Mouse (Mus musculus) neural tube, embryonic 12.5 days (tissue): ENCODE results near the gene Rpl3. TPM values are rescaled to one million over a fixed set of nuclear protein-coding genes. Genes with fewer than 3 reads are reported as not detected.

ENCODE experiments used
- ATAC-seq: fragments of 200-750 bp; cut with Nextera tagmentation; 2 replicates; pipeline ENCODE4 v1.8.0; 2017; ENCODE audit warnings: low read depth, mild to moderate bottlenecking, moderate TSS enrichment, moderate library complexity; ENCODE audit not compliant: low FRiP score
- H3K27ac ChIP-seq: fragments of 300-500 bp; sonication (generic); 2 replicates; pipeline ENCODE4 v1.5.1; 2016
- H3K27me3 ChIP-seq: fragments of 300-500 bp; sonication (generic); replicated peaks from 2 replicates; pipeline ENCODE4 v1.6.1; 2016; ENCODE audit warnings: mild to moderate bottlenecking
- H3K36me3 ChIP-seq: fragments of 300-500 bp; sonication (generic); 2 replicates; pipeline ENCODE4 v1.6.1; 2016; ENCODE audit warnings: mild to moderate bottlenecking
- H3K4me1 ChIP-seq: fragments of 300-500 bp; sonication (generic); 2 replicates; pipeline ENCODE4 v1.6.1; 2016
- H3K4me2 ChIP-seq: fragments of 300-500 bp; sonication (generic); replicated peaks from 2 replicates; pipeline ENCODE4 v1.6.1; 2016; ENCODE audit warnings: mild to moderate bottlenecking
- H3K4me3 ChIP-seq: fragments of 300-500 bp; sonication (generic); 2 replicates; pipeline ENCODE4 v1.5.1; 2016
- H3K9ac ChIP-seq: fragments of 300-500 bp; sonication (generic); 2 replicates; pipeline ENCODE4 v1.6.1; 2016; ENCODE audit warnings: mild to moderate bottlenecking
- H3K9me3 ChIP-seq: fragments of 300-500 bp; sonication (generic); 2 replicates; pipeline ENCODE4 v1.6.1; 2016; ENCODE audit warnings: mild to moderate bottlenecking
- WGBS: fragments of 180-500 bp; shearing (Covaris S2); methylation state at CpG from one replicate; pipeline ENCODE4 v1.1.7; 2016; 5-methylcytosine and 5-hydroxymethylcytosine counted together
- polyA plus RNA-seq: library from polyadenylated mRNA; unstranded; fragments of >200 nt; fragmentation: Nextera tagmentation; extraction: Ambion mirVana; gene quantifications from 2 replicates; pipeline ENCODE4 v1.2.1, GENCODE M21; 2016

Rpl3 gene
- polyA plus RNA-seq, 1 experiment from 2014 or later, result 670 TPM

GRCm38 (mm10) chr15:80081801-80082546 lies 9.7 kb downstream of the Rpl3 start:
- H3K27me3 ChIP-seq, result no peaks in the 10 kb centered on the region
- H3K4me1 ChIP-seq, result peaks cover 20% of the 10 kb centered on the region
- peak overlapping the region; percentile 63 for H3K4me3 ChIP-seq
- H3K9ac ChIP-seq, result peak overlapping the region; percentile 89
- H3K27ac ChIP-seq, result no peak overlapping the region
- ATAC-seq, result no peak
- no peaks in the 10 kb centered on the region for H3K9me3 ChIP-seq
- peaks cover 50% of the 10 kb centered on the region for H3K36me3 ChIP-seq
- 6% methylated on average over 11 of the region's 11 CpGs for WGBS
- peak overlapping the region; percentile 75 for H3K4me2 ChIP-seq

DNA sequence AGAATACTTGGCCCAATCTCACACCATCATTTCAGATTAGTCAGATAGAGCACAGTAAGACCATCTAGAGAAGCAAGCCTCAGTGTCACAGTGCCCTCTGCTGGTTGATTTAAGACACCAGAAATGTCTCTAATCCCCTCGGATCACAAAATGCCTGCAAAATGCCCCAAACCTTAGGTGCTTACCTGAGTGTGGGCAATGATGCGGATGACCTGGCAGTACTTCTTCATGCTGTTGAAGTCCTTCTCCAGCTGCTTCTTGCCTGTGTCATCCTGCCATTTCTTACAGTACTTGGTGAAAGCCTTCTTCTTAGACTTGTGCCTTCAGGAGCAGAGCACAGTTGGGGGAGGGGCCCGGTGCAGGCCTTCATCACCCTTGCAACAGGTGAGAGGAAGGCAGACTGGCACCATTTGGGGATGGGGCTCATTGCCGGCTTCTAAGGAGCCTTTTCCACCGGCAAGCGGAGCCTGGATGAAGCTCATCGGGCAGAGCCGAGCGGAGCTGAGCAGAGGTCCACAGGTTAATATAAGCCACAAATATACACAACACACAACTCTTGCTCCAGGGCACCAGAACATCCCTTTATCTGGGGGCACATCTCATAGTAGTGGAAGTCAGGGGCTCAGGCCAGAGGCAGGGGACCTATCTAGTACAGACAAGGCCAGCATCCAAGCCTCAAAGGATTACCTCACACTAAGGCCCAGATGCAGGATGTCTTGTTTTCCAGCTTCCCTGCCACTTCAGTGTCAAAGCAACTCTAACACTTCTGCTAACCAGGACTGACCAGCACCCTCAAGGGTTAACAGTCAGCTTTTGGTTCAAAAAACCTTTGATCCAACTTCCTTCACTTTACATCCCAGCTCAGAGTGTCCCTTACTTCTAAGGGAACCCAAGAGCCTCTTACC lies 10.7 kb downstream of the Rpl3 start:
- H3K27ac ChIP-seq, result no peak overlapping the region
- no peaks in the 10 kb centered on the region for H3K27me3 ChIP-seq
- 67% methylated on average over 9 of the region's 9 CpGs for WGBS
- H3K4me3 ChIP-seq, result peak overlapping the region; percentile 18
- H3K36me3 ChIP-seq, result peaks cover 57% of the 10 kb centered on the region
- peak overlapping the region; percentile 89 for H3K9ac ChIP-seq
- peak overlapping the region; percentile 75 for H3K4me2 ChIP-seq
- ATAC-seq, result no peak
- H3K9me3 ChIP-seq, result no peaks in the 10 kb centered on the region
- peaks cover 20% of the 10 kb centered on the region for H3K4me1 ChIP-seq

DNA sequence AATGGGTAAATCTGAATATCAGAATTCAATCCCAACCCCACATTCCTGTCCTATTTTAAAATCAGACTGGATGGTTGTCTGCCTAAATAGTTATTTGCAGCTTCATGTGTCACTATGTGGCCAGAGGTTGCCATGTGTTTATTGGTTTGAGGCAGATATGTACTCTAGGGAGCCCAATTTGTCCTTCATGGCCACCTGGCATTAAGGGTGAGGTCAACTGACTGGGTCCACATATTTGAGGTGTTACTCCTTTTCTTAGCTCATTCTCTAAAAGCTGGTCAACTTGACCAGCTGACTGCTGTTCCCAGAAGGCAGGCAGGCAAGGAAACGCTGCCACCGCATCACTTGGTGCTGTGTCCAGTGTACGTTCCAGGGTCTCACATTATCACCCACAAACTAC lies 11.7 kb downstream of the Rpl3 start:
- no peak overlapping the region for H3K4me3 ChIP-seq
- H3K4me2 ChIP-seq, result no peak overlapping the region
- 87% methylated on average over 3 of the region's 3 CpGs for WGBS
- peaks cover 20% of the 10 kb centered on the region for H3K4me1 ChIP-seq
- no peaks in the 10 kb centered on the region for H3K9me3 ChIP-seq
- ATAC-seq, result no peak
- peaks cover 57% of the 10 kb centered on the region for H3K36me3 ChIP-seq
- H3K9ac ChIP-seq, result no peak overlapping the region
- no peaks in the 10 kb centered on the region for H3K27me3 ChIP-seq
- no peak overlapping the region for H3K27ac ChIP-seq

DNA sequence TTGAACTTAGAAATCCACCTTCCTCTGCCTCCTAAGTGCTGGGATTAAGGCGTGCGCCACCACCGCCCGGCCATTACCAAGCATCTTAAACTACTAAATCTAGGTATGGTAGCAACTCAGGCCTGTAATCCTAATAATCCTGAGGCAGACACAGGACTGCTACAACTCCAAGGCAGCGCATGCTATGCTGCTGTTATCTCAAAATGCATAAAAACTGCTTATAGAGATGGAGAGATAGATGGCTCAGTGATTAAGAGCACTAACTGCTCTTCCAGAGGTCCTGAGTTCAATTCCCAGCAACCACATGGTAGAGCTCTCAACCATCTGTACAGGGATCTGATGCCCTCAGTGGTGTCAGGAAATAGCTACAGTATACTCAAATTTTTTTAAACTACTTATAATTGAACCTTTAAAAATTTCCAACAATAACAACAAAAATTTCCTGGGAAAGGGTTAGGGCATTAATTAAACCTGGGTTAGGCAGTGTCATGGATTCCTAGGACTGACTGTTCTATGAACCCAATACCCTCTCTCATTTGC lies 12.5 kb downstream of the Rpl3 start:
- H3K27me3 ChIP-seq, result no peaks in the 10 kb centered on the region
- H3K9ac ChIP-seq, result no peak overlapping the region
- no peaks in the 10 kb centered on the region for H3K9me3 ChIP-seq
- H3K36me3 ChIP-seq, result peaks cover 57% of the 10 kb centered on the region
- no peak overlapping the region for H3K4me2 ChIP-seq
- no peak overlapping the region for H3K27ac ChIP-seq
- peaks cover 20% of the 10 kb centered on the region for H3K4me1 ChIP-seq
- 95% methylated on average over 5 of the region's 5 CpGs for WGBS
- no peak for ATAC-seq
- no peak overlapping the region for H3K4me3 ChIP-seq

DNA sequence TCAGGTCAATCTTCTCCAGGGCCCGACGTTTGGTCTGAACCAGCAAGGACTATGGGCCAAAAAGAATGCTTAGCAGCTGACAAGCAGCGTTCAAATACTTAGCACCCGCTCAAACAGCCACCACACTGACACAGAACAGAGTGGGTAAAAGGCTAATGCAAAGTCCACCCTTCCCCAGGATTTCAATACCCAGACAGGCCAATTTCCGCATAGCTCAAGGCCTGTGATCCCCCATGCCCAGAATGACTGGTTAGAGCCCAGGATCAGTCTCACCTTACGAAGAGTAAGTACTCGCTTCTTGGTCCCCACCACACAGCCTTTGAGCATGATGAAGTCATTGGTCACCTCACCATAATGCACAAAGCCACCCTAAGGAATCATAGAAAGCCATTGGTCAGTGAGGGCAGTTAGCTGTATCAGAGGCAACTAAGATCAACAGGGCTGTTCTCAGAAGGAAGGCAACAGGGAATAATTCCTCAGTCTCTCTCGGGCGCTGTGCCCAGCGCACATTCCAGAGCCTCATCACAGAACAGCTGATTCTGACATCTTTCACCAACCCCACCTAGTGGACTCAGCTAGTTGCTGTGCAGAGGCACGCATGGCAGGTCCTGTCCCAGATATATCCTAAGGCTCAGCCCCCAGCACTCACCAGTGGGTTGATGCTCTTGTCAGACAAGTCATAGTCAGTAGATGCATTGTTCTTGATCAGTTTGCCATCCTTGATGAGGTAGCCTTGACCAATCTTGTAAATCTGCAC lies 13.4 kb downstream of the Rpl3 start:
- peaks cover 57% of the 10 kb centered on the region for H3K36me3 ChIP-seq
- no peak overlapping the region for H3K9ac ChIP-seq
- H3K4me1 ChIP-seq, result peaks cover 20% of the 10 kb centered on the region
- no peak overlapping the region for H3K4me2 ChIP-seq
- no peak overlapping the region for H3K4me3 ChIP-seq
- ATAC-seq, result no peak
- WGBS, result 81% methylated on average over 11 of the region's 11 CpGs
- H3K27ac ChIP-seq, result no peak overlapping the region
- no peaks in the 10 kb centered on the region for H3K27me3 ChIP-seq
- H3K9me3 ChIP-seq, result no peaks in the 10 kb centered on the region

- no peak overlapping the region for H3K9ac ChIP-seq
- no peak overlapping the region for H3K4me2 ChIP-seq
- no peak overlapping the region for H3K27ac ChIP-seq
- no peaks in the 10 kb centered on the region for H3K9me3 ChIP-seq
- H3K4me1 ChIP-seq, result peaks cover 8% of the 10 kb centered on the region
- no peak overlapping the region for H3K4me3 ChIP-seq
- ATAC-seq, result 0 out of 2 replicates have a peak, but pooled peaks have one; percentile 22
- 5% methylated on average over 2 of the region's 2 CpGs for WGBS
- H3K36me3 ChIP-seq, result peaks cover 51% of the 10 kb centered on the region
- no peaks in the 10 kb centered on the region for H3K27me3 ChIP-seq
Measured at GRCm38 (mm10) chr15:80076338-80077136, 15.1 kb downstream of the Rpl3 start.

DNA sequence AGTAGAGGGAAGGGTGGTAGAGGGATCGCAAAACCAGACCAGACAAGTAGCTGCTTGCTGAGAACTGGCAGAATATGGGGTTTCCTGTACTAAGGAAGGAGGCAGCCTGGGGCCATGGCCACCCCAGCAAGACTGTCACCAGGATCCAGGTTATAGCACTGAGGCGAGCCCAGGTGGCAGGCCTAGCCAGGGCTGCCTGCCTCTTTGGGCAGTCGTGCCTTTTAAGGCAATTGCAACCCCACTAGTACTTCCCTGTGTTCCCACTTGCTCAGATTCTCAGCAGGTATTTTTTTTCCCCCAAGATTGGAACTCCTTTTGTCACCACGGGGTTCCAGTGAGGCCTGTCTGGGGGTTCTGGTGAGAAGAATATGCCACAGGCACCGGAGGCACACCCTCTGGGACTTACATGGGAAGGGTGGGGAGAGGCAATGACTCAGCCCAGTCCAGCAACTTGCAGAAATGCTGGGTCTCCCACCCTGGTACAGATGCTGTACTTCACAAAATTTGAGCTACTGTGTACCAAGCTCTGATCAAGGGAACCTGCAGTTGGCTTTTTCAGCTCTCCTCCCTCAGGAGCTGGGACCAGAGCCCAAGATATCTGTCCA lies 15.8 kb downstream of the Rpl3 start:
- Histone ChIP-seq H3K27ac (no peak overlapping the region), H3K4me1 (peaks cover 1% of the 10 kb centered on the region; the same call in 1 of the 2 replicates), H3K4me2 (no peak overlapping the region), H3K27me3 (no peaks in the 10 kb centered on the region), H3K9ac (no peak overlapping the region), H3K9me3 (no peaks in the 10 kb centered on the region), H3K36me3 (peaks cover 45% of the 10 kb centered on the region), H3K4me3 (no peak overlapping the region)
- 36% methylated on average over 5 of the region's 5 CpGs for WGBS
- no peak for ATAC-seq

GRCm38 (mm10) chr15:80075374-80075694 lies 16.3 kb downstream of the Rpl3 start:
- H3K4me2 ChIP-seq, result no peak overlapping the region
- H3K9ac ChIP-seq, result no peak overlapping the region
- H3K4me3 ChIP-seq, result no peak overlapping the region
- no peaks in the 10 kb centered on the region for H3K9me3 ChIP-seq
- H3K36me3 ChIP-seq, result peaks cover 40% of the 10 kb centered on the region
- no peaks in the 10 kb centered on the region for H3K27me3 ChIP-seq
- no peak for ATAC-seq
- WGBS, result 39% methylated on average over 3 of the region's 3 CpGs
- H3K4me1 ChIP-seq, result no peaks in the 10 kb centered on the region
- H3K27ac ChIP-seq, result no peak overlapping the region

- 72% methylated on average over 6 of the region's 6 CpGs for WGBS
- H3K27ac ChIP-seq, result no peak overlapping the region
Measured at GRCm38 (mm10) chr15:80074663-80075373, 16.9 kb downstream of the Rpl3 start.

DNA sequence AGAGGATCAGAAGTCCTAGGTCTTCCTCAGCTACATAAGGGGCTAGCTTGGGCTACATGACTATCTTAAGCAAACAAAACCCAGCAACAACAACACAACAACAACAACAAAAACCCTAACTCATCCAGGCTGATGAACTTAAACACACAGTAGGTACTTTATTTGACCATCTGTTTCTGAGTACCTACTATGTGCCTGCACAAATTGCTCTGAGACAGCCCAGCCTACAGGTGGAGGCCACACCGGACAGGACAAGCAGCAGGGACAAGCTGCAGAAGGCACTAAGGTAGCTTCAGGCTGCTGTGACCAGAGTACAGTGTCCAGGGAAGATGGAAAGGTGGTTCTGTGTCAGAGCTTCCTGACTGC lies 18.4 kb downstream of the Rpl3 start:
- 93% methylated on average over 1 of the region's 1 CpGs for WGBS
- H3K27ac ChIP-seq, result no peak overlapping the region

More at GRCm38 (mm10) chr15:80074663-80075373, 16.9 kb downstream of the Rpl3 start:
- H3K9me3 ChIP-seq, result no peaks in the 10 kb centered on the region
- H3K36me3 ChIP-seq, result peaks cover 35% of the 10 kb centered on the region
- no peak overlapping the region for H3K4me2 ChIP-seq
- no peak for ATAC-seq
- no peaks in the 10 kb centered on the region for H3K27me3 ChIP-seq
- H3K9ac ChIP-seq, result no peak overlapping the region
- H3K4me3 ChIP-seq, result no peak overlapping the region
- no peaks in the 10 kb centered on the region for H3K4me1 ChIP-seq

More for the DNA sequence above, 18.4 kb downstream of the Rpl3 start:
- no peaks in the 10 kb centered on the region for H3K27me3 ChIP-seq
- H3K36me3 ChIP-seq, result peaks cover 19% of the 10 kb centered on the region
- ATAC-seq, result no peak
- H3K4me1 ChIP-seq, result no peaks in the 10 kb centered on the region
- H3K4me2 ChIP-seq, result no peak overlapping the region
- no peak overlapping the region for H3K9ac ChIP-seq
- H3K9me3 ChIP-seq, result no peaks in the 10 kb centered on the region
- H3K4me3 ChIP-seq, result no peak overlapping the region
